9 mouse cellular contexts compared by ENCODE assay signal in genomic region chrX:138914777-138915114, GRCm38 (mm10). TPM values are rescaled to one million over a fixed set of nuclear protein-coding genes. Genes with fewer than 3 reads are reported as not detected.
DNase-seq lines count a peak whose midpoint lies in the region; ATAC-seq and TF ChIP-seq lines count a peak whose summit lies in the region.
"Had no signal": no experiment of that assay in that cellular context is flagged by ENCODE, and none has a peak within 500 bp of the region (broad histone marks: within the 10 kb centered on the region; RNA-seq: fewer than 3 reads in every experiment).

No protein-coding gene starts in this region.

- 31% methylated on average over 12 of the region's 12 CpGs for WGBS in heart, adult 2 months
- WGBS in embryonic facial prominence, embryonic 11.5 days = 37% methylated on average over 12 of the region's 12 CpGs
- WGBS in hindbrain, embryonic 14.5 days = 40% methylated on average over 11 of the region's 12 CpGs
- 35% methylated on average over 12 of the region's 12 CpGs for WGBS in midbrain, embryonic 12.5 days

- ATAC-seq in embryonic facial prominence, embryonic 11.5 days (replicated peaks; ENCODE audit: insufficient number of reproducible peaks, low FRiP score, low TSS enrichment, low read depth) = no peak
- ATAC-seq in hindbrain, embryonic 14.5 days (ENCODE audit: low FRiP score) = no peak
- peak; percentile 35; the same call in 1 of the 2 replicates for ATAC-seq in midbrain, embryonic 12.5 days (ENCODE audit: low FRiP score, low read depth)
- no peak for ATAC-seq in monocyte, adult 5-6 weeks (replicated peaks; ENCODE audit: insufficient number of reproducible peaks, low FRiP score, low TSS enrichment, poor library complexity, severe bottlenecking)

- H3K9ac ChIP-seq in heart, adult 2 months (ENCODE audit: low read depth, low read length) = peak overlapping the region; percentile 10; the same call in 1 of the 2 replicates
- peak overlapping the region; percentile 41; the same call in 1 of the 2 replicates for H3K9ac ChIP-seq in embryonic facial prominence, embryonic 11.5 days (replicated peaks; ENCODE audit: low read length)
- H3K9ac ChIP-seq in hindbrain, embryonic 14.5 days = no peak overlapping the region
- 0 out of 2 replicates have a peak overlapping the region, but pooled peaks have one; percentile 24 for H3K9ac ChIP-seq in midbrain, embryonic 12.5 days (replicated peaks)

- H3K27ac ChIP-seq in heart, adult 2 months = no peak overlapping the region
- no peak overlapping the region for H3K27ac ChIP-seq in embryonic facial prominence, embryonic 11.5 days (replicated peaks; ENCODE audit: low read depth, low read length)
- H3K27ac ChIP-seq in hindbrain, embryonic 14.5 days = no peak overlapping the region
- H3K27ac ChIP-seq in midbrain, embryonic 12.5 days (replicated peaks) = no peak overlapping the region

- no peak for DNase-seq in heart, adult 2 months
- DNase-seq in heart, adult 11 months = no peak
- no peak for DNase-seq in embryonic facial prominence, embryonic 11.5 days (ENCODE audit: low spot score)
- no peak for DNase-seq in hindbrain, embryonic 14.5 days (ENCODE audit: low spot score)
- DNase-seq in urinary bladder, postnatal 36 days (ENCODE audit: low spot score in 2 of 2) = no peak
- no peak for DNase-seq in urinary bladder, postnatal 25 days (ENCODE audit: low spot score)

- no peaks in the 10 kb centered on the region for H3K4me1 ChIP-seq in heart, adult 2 months (ENCODE audit: control insufficient read depth, insufficient read depth, low read length)
- no peaks in the 10 kb centered on the region for H3K4me1 ChIP-seq in embryonic facial prominence, embryonic 11.5 days (ENCODE audit: control insufficient read depth, insufficient read depth, low read length)
- no peaks in the 10 kb centered on the region for H3K4me1 ChIP-seq in hindbrain, embryonic 14.5 days (replicated peaks; ENCODE audit: control insufficient read depth, insufficient read depth, low read length)
- no peaks in the 10 kb centered on the region for H3K4me1 ChIP-seq in midbrain, embryonic 12.5 days

- peak overlapping the region; percentile 39 for H3K4me3 ChIP-seq in heart, adult 2 months
- H3K4me3 ChIP-seq in embryonic facial prominence, embryonic 11.5 days (ENCODE audit: low read depth, low read length) = peak overlapping the region; percentile 39
- H3K4me3 ChIP-seq in hindbrain, embryonic 14.5 days (replicated peaks; ENCODE audit: low read length) = peak overlapping the region; percentile 38
- H3K4me3 ChIP-seq in midbrain, embryonic 12.5 days = peak overlapping the region; percentile 47
- H3K4me3 ChIP-seq: erythroblast, embryonic 14.5 days had no signal

- intact Hi-C loops in heart, adult 2 months (cut with DNase I) = no loop called here

- H3K36me3 ChIP-seq in heart, adult 2 months (ENCODE audit: control insufficient read depth, insufficient read depth, low read length) = no peaks in the 10 kb centered on the region
- no peaks in the 10 kb centered on the region for H3K36me3 ChIP-seq in embryonic facial prominence, embryonic 11.5 days (replicated peaks; ENCODE audit: control insufficient read depth, insufficient read depth, low read depth, low read length)
- no peaks in the 10 kb centered on the region for H3K36me3 ChIP-seq in hindbrain, embryonic 14.5 days (replicated peaks; ENCODE audit: control insufficient read depth, insufficient read depth)
- no peaks in the 10 kb centered on the region for H3K36me3 ChIP-seq in midbrain, embryonic 12.5 days

- TF ChIP-seq CTCF in heart, adult 2 months (IDR thresholded peaks at IDR 0.05) = no peak

- TF ChIP-seq EP300 in heart, adult 2 months (IDR thresholded peaks at IDR 0.05; ENCODE audit: insufficient read depth, low read depth, low read length) = no peak

- H3K27me3 ChIP-seq in heart, adult 2 months (ENCODE audit: control insufficient read depth, insufficient read depth, low read length) = no peaks in the 10 kb centered on the region
- no peaks in the 10 kb centered on the region; the same call in 1 of the 2 replicates for H3K27me3 ChIP-seq in embryonic facial prominence, embryonic 11.5 days (ENCODE audit: control insufficient read depth, insufficient read depth, low read length)
- H3K27me3 ChIP-seq in hindbrain, embryonic 14.5 days (ENCODE audit: control insufficient read depth, insufficient read depth, low read length) = peaks cover 51% of the 10 kb centered on the region
- H3K27me3 ChIP-seq in midbrain, embryonic 12.5 days = peaks cover 38% of the 10 kb centered on the region

- no peak for TF ChIP-seq POLR2A in heart, adult 2 months (IDR thresholded peaks at IDR 0.05; ENCODE audit: insufficient read depth, low read depth, low read length)

- no peaks in the 10 kb centered on the region for H3K79me2 ChIP-seq in heart, adult 2 months (replicated peaks; ENCODE audit: control insufficient read depth, insufficient read depth, low read length)

- no peaks in the 10 kb centered on the region for H3K9me3 ChIP-seq in embryonic facial prominence, embryonic 11.5 days (replicated peaks; ENCODE audit: control insufficient read depth, low read length)
- no peaks in the 10 kb centered on the region for H3K9me3 ChIP-seq in hindbrain, embryonic 14.5 days (ENCODE audit: control insufficient read depth, low read length)
- no peaks in the 10 kb centered on the region for H3K9me3 ChIP-seq in midbrain, embryonic 12.5 days

- H3K4me2 ChIP-seq in embryonic facial prominence, embryonic 11.5 days (ENCODE audit: low read depth, low read length) = peak overlapping the region; percentile 56
- H3K4me2 ChIP-seq in hindbrain, embryonic 14.5 days (replicated peaks) = peak overlapping the region; percentile 77
- peak overlapping the region; percentile 74 for H3K4me2 ChIP-seq in midbrain, embryonic 12.5 days (replicated peaks)

RNA-seq across cellular contexts. Expression of gene Nrk, which starts 0.5 kb away (rescaled TPM):
- total RNA-seq in heart, adult 2 months (2021) = 1 to 10 TPM in 1 of 2 experiments, under 1 TPM in 1; 0.39 to 1.4 TPM
- polyA plus RNA-seq in heart, adult 2 months (2012; rRNA removed) = 0.10 and 0.23 TPM in 2 replicates
- 12.1 and 14.0 TPM in 2 replicates for polyA plus RNA-seq in embryonic facial prominence, embryonic 11.5 days (2014; fragmentation: Nextera tagmentation; extraction: Ambion mirVana)
- 0.87 and 1.5 TPM in 2 replicates for polyA plus RNA-seq in hindbrain, embryonic 14.5 days (2014; fragmentation: Nextera tagmentation; extraction: Ambion mirVana)
- polyA plus RNA-seq in midbrain, embryonic 12.5 days (2016; fragmentation: Nextera tagmentation; extraction: Ambion mirVana) = 1.8 and 2.4 TPM in 2 replicates
- not detected in 3 replicates for total RNA-seq in monocyte, adult 5-6 weeks (2017)
